Mouse (Mus musculus): ENCODE data around the gene Csrp1. TPM values are rescaled to one million over a fixed set of nuclear protein-coding genes. Genes with fewer than 3 reads are reported as not detected.
A peak's percentile ranks its signal among the peaks of the same experiment; 100 is the strongest.

The Csrp1 gene
- polyA plus RNA-seq, 1 experiment from 2014 or later, result 207 TPM

DNA sequence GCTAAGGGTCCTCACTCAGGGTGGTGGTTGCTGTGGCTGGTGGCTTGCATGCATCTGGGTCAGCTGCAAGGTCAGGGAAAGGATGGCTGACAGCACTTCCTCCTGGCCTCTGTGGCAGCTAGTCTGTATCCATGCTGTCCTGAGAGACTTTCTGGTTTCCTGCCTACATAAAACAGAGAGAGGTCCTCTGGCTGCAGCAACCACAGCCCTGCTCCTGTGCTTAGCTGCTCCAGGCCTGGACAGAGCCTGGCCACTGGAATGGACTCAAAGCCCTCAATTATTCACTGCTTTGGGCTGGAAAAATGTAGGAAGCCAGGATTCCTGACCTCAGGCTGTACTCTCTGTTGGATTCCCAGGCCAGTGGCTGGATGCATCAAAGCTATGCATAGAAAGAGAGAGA, 56.7 kb downstream of the Csrp1 start:
- Histone ChIP-seq H3K4me2 (no peak overlapping the region), H3K9me3 (no peaks in the 10 kb centered on the region), H3K4me3 (no peak overlapping the region), H3K4me1 (peaks cover 48% of the 10 kb centered on the region), H3K9ac (peak overlapping the region; percentile 33; the same call in 1 of the 2 replicates), H3K27ac (replicated peaks) (peak overlapping the region; percentile 29), H3K27me3 (replicated peaks) (peaks cover 7% of the 10 kb centered on the region; the same call in 1 of the 2 replicates), H3K36me3 (no peaks in the 10 kb centered on the region)
- ATAC-seq (ENCODE audit: extremely low read depth, insufficient number of reproducible peaks, low FRiP score, low TSS enrichment), result no peak

DNA sequence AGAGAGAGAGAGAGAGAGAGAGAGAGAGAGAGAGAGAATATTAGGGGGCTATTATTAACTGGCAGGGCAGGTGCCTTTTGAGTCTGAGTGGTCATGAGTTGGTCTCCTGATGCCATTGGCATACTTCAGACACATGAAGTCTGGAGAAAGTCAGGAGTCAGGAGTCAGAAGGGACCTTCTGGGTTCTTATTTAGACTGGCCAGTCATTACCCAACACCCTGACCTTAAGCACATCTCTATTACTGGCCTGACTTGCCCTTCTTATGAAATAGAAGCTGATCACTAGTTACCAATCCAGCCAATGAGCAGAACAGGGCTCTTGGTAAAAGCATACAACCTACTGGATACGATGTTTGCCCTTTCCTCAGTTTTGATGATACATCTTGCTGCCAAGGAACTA, 57.2 kb downstream of the Csrp1 start:
- Histone ChIP-seq H3K27ac (replicated peaks) (no peak overlapping the region), H3K4me2 (no peak overlapping the region), H3K4me1 (peaks cover 44% of the 10 kb centered on the region), H3K27me3 (replicated peaks) (peaks cover 7% of the 10 kb centered on the region; the same call in 1 of the 2 replicates), H3K9me3 (no peaks in the 10 kb centered on the region), H3K9ac (no peak overlapping the region), H3K36me3 (no peaks in the 10 kb centered on the region), H3K4me3 (no peak overlapping the region)
- WGBS, result 79% methylated on average over 1 of the region's 1 CpGs
- no peak for ATAC-seq (ENCODE audit: extremely low read depth, insufficient number of reproducible peaks, low FRiP score, low TSS enrichment)

DNA sequence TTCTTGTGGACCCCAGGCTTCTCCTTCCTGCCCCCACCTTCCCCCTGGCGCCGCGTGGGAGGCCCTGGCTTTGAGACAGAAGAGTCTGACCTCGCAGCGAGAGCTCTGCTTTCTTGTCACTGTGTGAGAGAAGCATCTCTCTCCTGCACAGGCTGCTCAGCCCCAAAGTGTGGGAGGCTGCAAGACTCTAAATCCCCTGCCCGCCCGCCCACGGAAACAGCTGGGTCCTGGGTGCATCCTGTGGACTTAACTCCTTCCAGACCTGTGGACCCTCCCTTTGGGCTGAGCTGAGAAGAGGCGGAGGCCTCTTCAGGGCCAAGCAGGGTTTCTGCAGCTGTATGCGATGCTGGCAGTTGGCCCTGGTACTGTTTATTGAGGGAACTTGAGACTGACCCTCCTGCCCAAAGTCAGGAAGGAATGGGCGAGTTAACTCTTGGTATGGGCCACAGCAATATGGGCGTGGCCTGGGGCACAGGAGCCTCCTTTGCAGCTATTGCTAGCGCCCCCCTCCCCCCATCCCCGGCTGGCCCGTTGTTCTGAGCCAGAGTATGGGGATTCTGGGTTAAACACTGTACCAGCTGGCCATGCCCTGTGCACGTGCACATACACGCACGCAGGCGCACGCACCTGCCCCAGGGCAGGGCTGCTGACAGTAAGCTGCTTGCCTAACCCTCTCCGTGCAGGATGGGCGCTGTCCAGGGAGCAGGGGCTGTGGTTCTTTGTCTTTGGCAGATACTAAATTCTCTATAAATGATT, 59.1 kb downstream of the Csrp1 start, which contains the start of gene Tnni1:
Gene Tnni1 (plus strand): TSS at position 655 of the 756 bp plus-strand sequence.
- Histone ChIP-seq H3K4me1 (peaks cover 45% of the 10 kb centered on the region), H3K4me3 (no peak within 1 kb of the TSS), H3K27ac (replicated peaks) (peak within 1 kb of the TSS; percentile 53), H3K27me3 (replicated peaks) (peaks cover 7% of the 10 kb centered on the region; the same call in 1 of the 2 replicates), H3K36me3 (no peaks in the 10 kb centered on the region), H3K9me3 (no peaks in the 10 kb centered on the region), H3K4me2 (peak within 1 kb of the TSS; percentile 38), H3K9ac (peak within 1 kb of the TSS; percentile 60)
- no peak for ATAC-seq (ENCODE audit: extremely low read depth, insufficient number of reproducible peaks, low FRiP score, low TSS enrichment)
- 29% methylated on average over 22 of the region's 22 CpGs for WGBS

DNA sequence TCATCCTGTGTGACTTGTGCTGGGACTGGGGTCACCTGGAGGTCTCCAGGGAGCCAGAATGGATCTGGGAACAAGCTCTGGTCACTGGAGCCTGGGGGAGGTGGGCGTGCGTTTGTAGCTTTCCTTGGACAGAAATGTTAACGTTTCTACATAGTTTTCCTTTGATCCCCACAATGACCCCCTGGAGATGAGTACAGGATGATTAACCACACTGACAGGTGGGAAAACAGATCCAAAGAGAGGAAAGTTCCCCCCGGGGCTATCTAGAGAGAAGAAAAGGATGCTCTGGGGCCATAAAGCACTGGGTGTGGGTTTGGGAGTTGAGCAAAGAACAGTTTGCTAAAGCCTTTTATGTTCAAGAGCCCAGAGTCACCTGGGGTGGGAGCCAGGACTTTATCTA, 60.8 kb downstream of the Csrp1 start:
- no peak overlapping the region for H3K4me2 ChIP-seq
- peaks cover 7% of the 10 kb centered on the region; the same call in 1 of the 2 replicates for H3K27me3 ChIP-seq (replicated peaks)
- H3K4me1 ChIP-seq, result peaks cover 45% of the 10 kb centered on the region
- H3K27ac ChIP-seq (replicated peaks), result no peak overlapping the region
- WGBS, result 45% methylated on average over 4 of the region's 4 CpGs
- no peaks in the 10 kb centered on the region for H3K9me3 ChIP-seq
- H3K36me3 ChIP-seq, result no peaks in the 10 kb centered on the region
- no peak for ATAC-seq (ENCODE audit: extremely low read depth, insufficient number of reproducible peaks, low FRiP score, low TSS enrichment)
- H3K4me3 ChIP-seq, result no peak overlapping the region
- peak overlapping the region; percentile 69 for H3K9ac ChIP-seq

GRCm38 (mm10) chr1:135781220-135781619, 61.4 kb downstream of the Csrp1 start:
- Histone ChIP-seq H3K4me3 (no peak overlapping the region), H3K9me3 (no peaks in the 10 kb centered on the region), H3K36me3 (no peaks in the 10 kb centered on the region), H3K27me3 (replicated peaks) (peaks cover 7% of the 10 kb centered on the region; the same call in 1 of the 2 replicates), H3K4me2 (no peak overlapping the region), H3K27ac (replicated peaks) (no peak overlapping the region), H3K9ac (peak overlapping the region; percentile 69), H3K4me1 (peaks cover 39% of the 10 kb centered on the region)
- WGBS, result 13% methylated on average over 13 of the region's 13 CpGs
- no peak for ATAC-seq (ENCODE audit: extremely low read depth, insufficient number of reproducible peaks, low FRiP score, low TSS enrichment)

GRCm38 (mm10) chr1:135782816-135783215, 63.0 kb downstream of the Csrp1 start:
- Histone ChIP-seq H3K9ac (0 out of 2 replicates have a peak overlapping the region, but pooled peaks have one; percentile 0), H3K27ac (replicated peaks) (0 out of 2 replicates have a peak overlapping the region, but pooled peaks have one; percentile 1), H3K4me2 (no peak overlapping the region), H3K36me3 (no peaks in the 10 kb centered on the region), H3K27me3 (replicated peaks) (peaks cover 7% of the 10 kb centered on the region; the same call in 1 of the 2 replicates), H3K9me3 (no peaks in the 10 kb centered on the region), H3K4me3 (no peak overlapping the region), H3K4me1 (peaks cover 27% of the 10 kb centered on the region)
- no peak for ATAC-seq (ENCODE audit: extremely low read depth, insufficient number of reproducible peaks, low FRiP score, low TSS enrichment)
- 46% methylated on average over 10 of the region's 10 CpGs for WGBS

DNA sequence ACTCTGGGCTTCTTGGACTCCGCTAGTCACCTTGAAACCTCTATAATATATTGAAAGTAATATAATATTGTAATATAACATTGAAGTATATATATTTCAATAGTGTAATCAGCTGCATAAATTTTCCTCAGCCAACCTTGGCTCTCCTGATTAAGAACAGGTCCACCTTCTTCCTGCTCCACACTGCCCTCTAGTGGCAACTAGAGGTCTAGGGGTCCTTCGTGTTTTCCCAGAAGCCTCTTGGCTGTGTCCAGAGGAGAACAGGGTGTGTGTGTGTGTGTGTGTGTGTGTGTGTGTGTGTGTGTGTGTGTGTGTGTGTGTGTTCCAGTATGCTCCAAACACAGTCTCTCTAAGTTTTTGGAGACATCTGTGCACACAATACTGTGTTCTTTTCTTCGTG, 67.9 kb downstream of the Csrp1 start:
- Histone ChIP-seq H3K36me3 (no peaks in the 10 kb centered on the region), H3K4me2 (no peak overlapping the region), H3K27ac (replicated peaks) (no peak overlapping the region), H3K4me3 (no peak overlapping the region), H3K4me1 (peaks cover 41% of the 10 kb centered on the region), H3K9me3 (no peaks in the 10 kb centered on the region), H3K9ac (no peak overlapping the region), H3K27me3 (replicated peaks) (no peaks in the 10 kb centered on the region; the same call in 1 of the 2 replicates)
- 49% methylated on average over 3 of the region's 3 CpGs for WGBS
- no peak for ATAC-seq (ENCODE audit: extremely low read depth, insufficient number of reproducible peaks, low FRiP score, low TSS enrichment)

- peak overlapping the region; percentile 0; the same call in 1 of the 2 replicates for H3K27ac ChIP-seq (replicated peaks)
- H3K9me3 ChIP-seq, result no peaks in the 10 kb centered on the region
- H3K27me3 ChIP-seq (replicated peaks), result no peaks in the 10 kb centered on the region; the same call in 1 of the 2 replicates
- peaks cover 46% of the 10 kb centered on the region for H3K4me1 ChIP-seq
- no peaks in the 10 kb centered on the region for H3K36me3 ChIP-seq
- no peak overlapping the region for H3K4me3 ChIP-seq
- ATAC-seq (ENCODE audit: extremely low read depth, insufficient number of reproducible peaks, low FRiP score, low TSS enrichment), result no peak
- H3K9ac ChIP-seq, result peak overlapping the region; percentile 24; the same call in 1 of the 2 replicates
- peak overlapping the region; percentile 53 for H3K4me2 ChIP-seq
- 6% methylated on average over 10 of the region's 10 CpGs for WGBS
These were observed 68.8 kb downstream of the Csrp1 start for GRCm38 (mm10) chr1:135788708-135789107.

DNA sequence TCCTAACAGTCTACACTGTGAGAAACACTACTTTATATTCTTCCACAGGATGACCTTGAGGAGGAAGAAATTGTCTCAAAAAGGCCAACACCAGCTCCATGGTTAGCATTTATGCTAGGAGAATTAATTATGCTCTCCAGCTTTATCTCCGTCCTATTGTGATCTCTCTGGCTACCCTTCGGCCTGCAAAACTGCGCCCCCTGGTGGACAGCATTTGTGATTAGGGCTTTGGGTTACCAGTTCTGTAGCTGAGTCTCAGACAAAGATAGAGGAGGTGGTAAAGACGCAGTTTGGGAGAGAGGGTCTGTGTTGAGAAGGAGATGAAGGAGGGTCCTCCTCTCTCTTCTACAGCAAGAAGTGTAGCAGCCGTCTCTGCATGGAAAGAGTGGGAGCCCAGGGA, 70.0 kb downstream of the Csrp1 start:
- WGBS, result 9% methylated on average over 5 of the region's 5 CpGs
- Histone ChIP-seq H3K27me3 (replicated peaks) (no peaks in the 10 kb centered on the region; the same call in 1 of the 2 replicates), H3K36me3 (no peaks in the 10 kb centered on the region), H3K27ac (replicated peaks) (0 out of 2 replicates have a peak overlapping the region, but pooled peaks have one; percentile 0), H3K4me3 (no peak overlapping the region), H3K4me1 (peaks cover 57% of the 10 kb centered on the region), H3K4me2 (no peak overlapping the region), H3K9ac (no peak overlapping the region), H3K9me3 (no peaks in the 10 kb centered on the region)
- ATAC-seq (ENCODE audit: extremely low read depth, insufficient number of reproducible peaks, low FRiP score, low TSS enrichment), result no peak

DNA sequence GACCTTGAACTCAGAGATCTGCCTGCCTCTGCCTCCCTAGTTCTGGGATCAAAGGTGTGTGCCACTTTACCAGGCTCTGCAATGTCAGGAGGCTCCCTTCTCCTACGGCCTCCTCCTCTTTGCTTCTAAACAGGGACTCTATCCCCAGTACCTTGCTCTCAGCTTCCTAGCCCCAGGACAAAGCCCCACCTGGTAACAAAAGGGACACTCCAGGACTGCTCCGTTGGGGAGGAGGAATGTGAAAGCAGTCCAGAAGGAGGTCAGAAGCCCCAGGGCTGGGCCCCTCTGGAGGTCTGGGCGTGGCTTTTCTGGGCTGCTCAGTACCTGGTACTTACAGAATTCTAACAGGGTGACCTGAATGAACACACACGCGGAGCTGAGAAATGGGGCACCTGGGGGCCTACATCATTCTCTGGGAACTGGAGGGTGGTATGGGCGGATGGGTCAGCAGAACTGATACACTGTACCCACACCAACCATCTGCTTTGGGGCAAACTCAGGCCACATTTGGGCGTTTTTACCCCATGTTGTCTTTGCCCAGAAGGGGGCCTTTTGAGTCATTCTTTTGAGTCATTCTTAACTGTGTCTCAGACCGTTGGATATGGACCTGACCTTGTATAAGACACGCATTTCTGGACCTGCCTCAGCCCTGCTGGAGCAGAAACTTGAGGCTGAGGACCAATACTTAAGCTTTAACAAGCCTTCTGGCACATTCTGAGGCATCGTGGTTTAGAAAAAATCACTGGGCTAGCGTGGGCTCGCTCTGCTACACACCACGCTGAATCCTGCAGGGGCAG, 72.5 kb downstream of the Csrp1 start:
- Histone ChIP-seq H3K27me3 (replicated peaks) (no peaks in the 10 kb centered on the region; the same call in 1 of the 2 replicates), H3K9me3 (no peaks in the 10 kb centered on the region), H3K36me3 (no peaks in the 10 kb centered on the region), H3K4me3 (no peak overlapping the region), H3K9ac (peak overlapping the region; percentile 74), H3K4me1 (peaks cover 82% of the 10 kb centered on the region), H3K4me2 (no peak overlapping the region), H3K27ac (replicated peaks) (no peak overlapping the region)
- 68% methylated on average over 13 of the region's 13 CpGs for WGBS
- ATAC-seq (ENCODE audit: extremely low read depth, insufficient number of reproducible peaks, low FRiP score, low TSS enrichment), result no peak
